Mouse (Mus musculus): ENCODE data around the gene Olfr295. TPM values are rescaled to one million over a fixed set of nuclear protein-coding genes. Genes with fewer than 3 reads are reported as not detected.

Gene Olfr295
- polyA plus RNA-seq (2015; fragmentation: Nextera tagmentation; extraction: Ambion mirVana), result not detected in 2 replicates

- no peaks in the 10 kb centered on the region for H3K27me3 ChIP-seq
- no peak within 1 kb of the TSS for H3K4me2 ChIP-seq
- ATAC-seq, result no peak
These were observed at the start of gene Olfr295 for GRCm38 (mm10) chr7:86583562-86583961. TSS of gene Olfr295 (plus strand) at chr7:86583862.

DNA sequence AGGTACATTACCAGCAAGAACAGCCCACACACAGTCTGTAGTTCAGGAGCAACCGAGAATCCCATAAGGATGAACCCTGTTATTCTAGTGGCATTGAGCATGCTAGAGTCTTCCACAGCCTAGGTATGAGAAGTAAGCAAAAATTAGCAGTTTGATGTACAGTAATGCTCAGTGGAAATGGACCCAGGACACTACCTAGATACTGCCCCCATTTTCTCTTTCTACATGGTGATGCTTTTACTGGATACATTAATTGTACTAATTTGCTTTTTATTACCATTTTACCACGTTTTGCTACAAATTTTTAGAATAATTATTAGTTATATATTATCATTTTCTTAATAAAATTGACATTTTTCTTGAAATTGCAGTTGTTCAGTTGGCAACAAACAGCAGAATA is 32.9 kb downstream of the Olfr295 start, which contains the start of gene Olfr294:
Gene Olfr294, minus strand, starts transcription at position 101 of the 400 bp plus-strand sequence.
- Histone ChIP-seq H3K36me3 (ENCODE audit: poor library complexity, severe bottlenecking) (no peaks in the 10 kb centered on the region), H3K9me3 (replicated peaks) (no peaks in the 10 kb centered on the region), H3K27ac (no peak within 1 kb of the TSS), H3K27me3 (no peaks in the 10 kb centered on the region), H3K4me1 (no peaks in the 10 kb centered on the region), H3K4me3 (no peak within 1 kb of the TSS), H3K9ac (no peak within 1 kb of the TSS), H3K4me2 (no peak within 1 kb of the TSS)
- no peak for ATAC-seq
- WGBS, result 72% methylated on average over 2 of the region's 2 CpGs

More at GRCm38 (mm10) chr7:86583562-86583961, at the start of gene Olfr295:
- Histone ChIP-seq H3K9me3 (replicated peaks) (no peaks in the 10 kb centered on the region), H3K4me1 (no peaks in the 10 kb centered on the region), H3K9ac (no peak within 1 kb of the TSS), H3K4me3 (no peak within 1 kb of the TSS), H3K27ac (no peak within 1 kb of the TSS), H3K36me3 (ENCODE audit: poor library complexity, severe bottlenecking) (no peaks in the 10 kb centered on the region)
- WGBS, result 85% methylated on average over 2 of the region's 2 CpGs

Other genes with a start within 250 kb of the Olfr295 start
- not detected in 2 replicates for gene Olfr307, start 246.3 kb upstream of the Olfr295 start, polyA plus RNA-seq (2015; fragmentation: Nextera tagmentation; extraction: Ambion mirVana)
- not detected in 2 replicates for gene Olfr305, start 216.9 kb upstream of the Olfr295 start, polyA plus RNA-seq (2015; fragmentation: Nextera tagmentation; extraction: Ambion mirVana)
- gene Olfr304, start 197.2 kb upstream of the Olfr295 start, polyA plus RNA-seq (2015; fragmentation: Nextera tagmentation; extraction: Ambion mirVana), result not detected in 2 replicates
- not detected in 2 replicates for gene Olfr303, start 186.1 kb upstream of the Olfr295 start, polyA plus RNA-seq (2015; fragmentation: Nextera tagmentation; extraction: Ambion mirVana)
- gene Olfr301, start 180.0 kb upstream of the Olfr295 start, polyA plus RNA-seq (2015; fragmentation: Nextera tagmentation; extraction: Ambion mirVana), result not detected in 2 replicates
- gene Olfr299, start 123.9 kb upstream of the Olfr295 start, polyA plus RNA-seq (2015; fragmentation: Nextera tagmentation; extraction: Ambion mirVana), result not detected in 2 replicates
- not detected in 2 replicates for gene Olfr298, start 91.4 kb upstream of the Olfr295 start, polyA plus RNA-seq (2015; fragmentation: Nextera tagmentation; extraction: Ambion mirVana)
- not detected in 2 replicates for gene Olfr297, start 63.9 kb upstream of the Olfr295 start, polyA plus RNA-seq (2015; fragmentation: Nextera tagmentation; extraction: Ambion mirVana)
- not detected in 2 replicates for gene Olfr294, start 32.8 kb downstream of the Olfr295 start, polyA plus RNA-seq (2015; fragmentation: Nextera tagmentation; extraction: Ambion mirVana)
- not detected in 2 replicates for gene Olfr293, start 65.2 kb downstream of the Olfr295 start, polyA plus RNA-seq (2015; fragmentation: Nextera tagmentation; extraction: Ambion mirVana)
- not detected in 2 replicates for gene Olfr292, start 104.5 kb downstream of the Olfr295 start, polyA plus RNA-seq (2015; fragmentation: Nextera tagmentation; extraction: Ambion mirVana)
- 0.21 and 0.35 TPM in 2 replicates for gene Folh1, start 192.1 kb downstream of the Olfr295 start, polyA plus RNA-seq (2015; fragmentation: Nextera tagmentation; extraction: Ambion mirVana)
- not detected in 2 replicates for gene Vmn2r77, start 211.2 kb downstream of the Olfr295 start, polyA plus RNA-seq (2015; fragmentation: Nextera tagmentation; extraction: Ambion mirVana)

Measured in forebrain, embryonic 13.5 days (tissue).